Mouse (Mus musculus): ENCODE results near the gene Kremen2.

GRCm38 (mm10) chr17:23748026-23748425, 2.4 kb upstream of the Kremen2 start:
- TF ChIP-seq CTCF (IDR thresholded peaks at IDR 0.05; ENCODE audit: low read depth, low read length) (no peak), POLR2A (IDR thresholded peaks at IDR 0.05; ENCODE audit: borderline replicate concordance, low read depth, low read length) (no peak)
